Mouse (Mus musculus): ENCODE measurements around the gene Coro1b. TPM values are rescaled to one million over a fixed set of nuclear protein-coding genes. Genes with fewer than 3 reads are reported as not detected.

The Coro1b gene
- total RNA-seq, 1 experiment from 2014 or later = 183 TPM

GRCm38 (mm10) chr19:4143759-4144268 lies 4.6 kb upstream of the Coro1b start, which contains the start of gene Cabp4:
Cabp4 (minus strand) TSS chr19:4144033.
- no peak for DNase-seq

GRCm38 (mm10) chr19:4144550-4145498 lies 3.6 kb upstream of the Coro1b start:
- peak; percentile 64 for DNase-seq

- DNase-seq = no peak
Observed at GRCm38 (mm10) chr19:4145936-4146335, 2.5 kb upstream of the Coro1b start.

- DNase-seq = no peak
Observed at GRCm38 (mm10) chr19:4146366-4147021, 1.9 kb upstream of the Coro1b start.

- DNase-seq = no peak
Observed at GRCm38 (mm10) chr19:4147022-4147405, 1.4 kb upstream of the Coro1b start.

- no peak for DNase-seq
Observed at GRCm38 (mm10) chr19:4147782-4148490, 483 bp upstream of the Coro1b start.

GRCm38 (mm10) chr19:4148819-4149218 lies 400 bp downstream of the Coro1b start:
- no peak for DNase-seq

GRCm38 (mm10) chr19:4149283-4149682 lies 864 bp downstream of the Coro1b start:
- no peak for DNase-seq

GRCm38 (mm10) chr19:4149764-4150461 lies 1.5 kb downstream of the Coro1b start:
- no peak for DNase-seq

- no peak for DNase-seq
Observed at GRCm38 (mm10) chr19:4150567-4151487, 2.4 kb downstream of the Coro1b start.

GRCm38 (mm10) chr19:4151488-4151860 lies 3.1 kb downstream of the Coro1b start:
- no peak for DNase-seq

- no peak for DNase-seq
Observed at GRCm38 (mm10) chr19:4151898-4152297, 3.5 kb downstream of the Coro1b start.

GRCm38 (mm10) chr19:4152445-4153231 lies 4.2 kb downstream of the Coro1b start:
- DNase-seq = no peak

GRCm38 (mm10) chr19:4153232-4153654 lies 4.8 kb downstream of the Coro1b start, which contains the start of gene Ptprcap:
Ptprcap (plus strand) TSS chr19:4153604.
- DNase-seq = peak; percentile 67

GRCm38 (mm10) chr19:4154437-4155222 lies 6.2 kb downstream of the Coro1b start:
- DNase-seq = no peak

GRCm38 (mm10) chr19:4155223-4156072 lies 7.0 kb downstream of the Coro1b start:
- no peak for DNase-seq

GRCm38 (mm10) chr19:4156073-4156579 lies 7.7 kb downstream of the Coro1b start:
- DNase-seq = no peak

GRCm38 (mm10) chr19:4156771-4157170 lies 8.4 kb downstream of the Coro1b start:
- no peak for DNase-seq

All from adrenal gland, postnatal 14 days (tissue).